Mouse (Mus musculus): ENCODE results near the gene Ccdc85b. TPM values are rescaled to one million over a fixed set of nuclear protein-coding genes. Genes with fewer than 3 reads are reported as not detected.

Gene Ccdc85b
- total and polyA plus RNA-seq, 3 experiments = 3.6 to 7.6 TPM; not detected in 1

- Histone ChIP-seq H3K79me2 (ENCODE audit: control insufficient read depth, insufficient read depth, low read length, poor library complexity) (peaks cover 2% of the 10 kb centered on the region), H3K36me3 (ENCODE audit: control insufficient read depth in 1 of 2, insufficient read depth in 2 of 2, low read length in 2 of 2) (0 out of 4 replicates have a peak, but pooled peaks cover 0 to 2% of the 10 kb centered on the region in 2 experiments), H3K4me3 (ENCODE audit: control insufficient read depth in 1 of 2, insufficient read depth in 1 of 2, low read depth in 2 of 2, low read length in 2 of 2) (no peak overlapping the region), H3K27ac (ENCODE audit: control insufficient read depth, low read depth, low read length) (no peak overlapping the region), H3K9me3 (replicated peaks; ENCODE audit: insufficient read depth, low read length) (no peaks in the 10 kb centered on the region), H3K9ac (ENCODE audit: control insufficient read depth, low read depth, low read length, poor library complexity, severe bottlenecking) (no peak overlapping the region), H3K27me3 (ENCODE audit: control insufficient read depth in 1 of 2, insufficient read depth in 2 of 2, low read length in 2 of 2) (no peaks in the 10 kb centered on the region), H3K4me1 (ENCODE audit: control insufficient read depth in 1 of 2, insufficient read depth in 2 of 2, low read length in 2 of 2) (peaks cover 0 to 12% of the 10 kb centered on the region in 2 experiments; a peak in 2 of 4 replicates)
- no peak for DNase-seq (ENCODE audit: low read depth, low spot score)
- TF ChIP-seq USF2 (IDR thresholded peaks at IDR 0.05; ENCODE audit: borderline replicate concordance in 1 of 2, insufficient read depth in 1 of 2, low read depth in 1 of 2, low read length in 2 of 2) (no peak), KAT2A (conservative IDR thresholded peaks at IDR 0.05; ENCODE audit: low read depth, low read length) (no peak), SIN3A (IDR thresholded peaks at IDR 0.05; ENCODE audit: low read length) (no peak), USF1 (IDR thresholded peaks at IDR 0.05; ENCODE audit: low read depth, low read length) (no peak)
Measured at GRCm38 (mm10) chr19:5485371-5485770, 27.7 kb upstream of the Ccdc85b start.

- Histone ChIP-seq H3K4me1 (ENCODE audit: control insufficient read depth in 1 of 2, insufficient read depth in 2 of 2, low read length in 2 of 2) (peaks cover 0 to 12% of the 10 kb centered on the region in 2 experiments; a peak in 2 of 4 replicates), H3K9ac (ENCODE audit: control insufficient read depth, low read depth, low read length, poor library complexity, severe bottlenecking) (no peak overlapping the region), H3K9me3 (replicated peaks; ENCODE audit: insufficient read depth, low read length) (no peaks in the 10 kb centered on the region), H3K27me3 (ENCODE audit: control insufficient read depth in 1 of 2, insufficient read depth in 2 of 2, low read length in 2 of 2) (no peaks in the 10 kb centered on the region), H3K27ac (ENCODE audit: control insufficient read depth, low read depth, low read length) (no peak overlapping the region), H3K4me3 (ENCODE audit: control insufficient read depth in 1 of 2, insufficient read depth in 1 of 2, low read depth in 2 of 2, low read length in 2 of 2) (no peak overlapping the region), H3K79me2 (ENCODE audit: control insufficient read depth, insufficient read depth, low read length, poor library complexity) (peaks cover 2% of the 10 kb centered on the region; the same call in 1 of the 2 replicates), H3K36me3 (ENCODE audit: control insufficient read depth in 1 of 2, insufficient read depth in 2 of 2, low read length in 2 of 2) (0 out of 4 replicates have a peak, but pooled peaks cover 0 to 2% of the 10 kb centered on the region in 2 experiments)
- no peak for DNase-seq (ENCODE audit: low read depth, low spot score)
- TF ChIP-seq CHD1 (IDR thresholded peaks at IDR 0.05; ENCODE audit: low read depth, low read length) (no peak), USF1 (IDR thresholded peaks at IDR 0.05; ENCODE audit: low read depth, low read length) (no peak), ZKSCAN1 (IDR thresholded peaks at IDR 0.05; ENCODE audit: low read depth, low read length) (no peak), ZMIZ1 (IDR thresholded peaks at IDR 0.05; ENCODE audit: low read depth, low read length) (no peak), MEF2A (IDR thresholded peaks at IDR 0.05; ENCODE audit: extremely low read depth, insufficient replicate concordance, low read depth, low read length, poor library complexity, severe bottlenecking) (no peak), GABPA (IDR thresholded peaks at IDR 0.05; ENCODE audit: low read depth, low read length) (no peak), UBTF (IDR thresholded peaks at IDR 0.05; ENCODE audit: borderline replicate concordance, insufficient read depth, low read depth, low read length) (no peak), TCF12 (IDR thresholded peaks at IDR 0.05; ENCODE audit: low read depth, low read length) (no peak), SIN3A (IDR thresholded peaks at IDR 0.05; ENCODE audit: low read length) (no peak), MAZ (IDR thresholded peaks at IDR 0.05; ENCODE audit: low read depth, low read length) (no peak), USF2 (IDR thresholded peaks at IDR 0.05; ENCODE audit: borderline replicate concordance in 1 of 2, insufficient read depth in 1 of 2, low read depth in 1 of 2, low read length in 2 of 2) (no peak), BHLHE40 (IDR thresholded peaks at IDR 0.05; ENCODE audit: borderline replicate concordance, low read depth, low read length) (no peak), EP300 (IDR thresholded peaks at IDR 0.05; ENCODE audit: low read depth in 1 of 2, low read length in 2 of 2) (no peak), MAX (IDR thresholded peaks at IDR 0.05; ENCODE audit: low read length) (no peak), POLR2AphosphoS2 (IDR thresholded peaks at IDR 0.05; ENCODE audit: low read length) (no peak), NRF1 (IDR thresholded peaks at IDR 0.05; ENCODE audit: insufficient read depth, low read depth, low read length, poor library complexity, severe bottlenecking) (no peak), MYB (IDR thresholded peaks at IDR 0.05; ENCODE audit: low read depth, low read length) (no peak), TBP (IDR thresholded peaks at IDR 0.05; ENCODE audit: low read depth, low read length) (no peak)
Measured at GRCm38 (mm10) chr19:5484496-5484895, 26.8 kb upstream of the Ccdc85b start.

Data from MEL (cell line).